Mouse (Mus musculus) kidney, adult 9 months (tissue): Measurements from ENCODE around the gene Cnbd2.

Experiments
- DNase-seq: peaks from one replicate; pipeline ENCODE4 v3.0.0; 2022

Cnbd2 gene

DNA sequence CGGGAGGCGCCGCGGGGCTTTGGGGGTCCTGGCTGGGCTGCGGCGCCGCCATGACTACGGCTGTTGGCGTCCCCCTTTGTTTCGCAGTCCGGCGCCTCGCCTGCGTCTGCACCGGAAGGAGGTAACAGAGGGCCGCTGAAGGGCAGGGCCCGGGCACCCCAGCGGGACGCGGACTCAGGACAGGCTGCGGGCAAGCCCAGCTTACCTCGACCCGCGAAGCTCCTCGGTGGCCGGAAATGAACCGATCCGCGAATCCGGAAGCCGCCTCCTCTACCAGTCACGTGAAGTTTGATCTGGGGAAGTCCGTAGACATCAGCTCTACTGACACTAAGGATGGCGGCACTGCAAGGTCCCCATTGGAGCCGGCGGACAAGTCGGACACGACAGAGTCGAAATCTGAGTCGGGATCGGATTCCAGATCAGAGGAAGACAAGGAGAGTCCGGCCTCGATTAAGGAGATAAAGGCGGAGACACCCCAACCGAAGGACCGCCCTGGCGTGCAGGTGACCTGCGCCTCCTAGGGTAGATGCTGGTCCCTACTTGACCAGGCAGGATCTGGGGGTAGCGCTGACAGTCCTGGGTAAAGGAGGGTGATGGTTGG is at the start of gene Cnbd2, which contains the start of gene Scand1:
Gene Cnbd2 (plus strand): TSS at position 3 of the 601 bp plus-strand sequence.
Gene Scand1 (minus strand): TSS at position 408 of the 601 bp plus-strand sequence.
- peak; percentile 91 for DNase-seq

GRCm38 (mm10) chr2:156263204-156263893 is 48.8 kb upstream of the Cnbd2 start:
- no peak for DNase-seq

- DNase-seq = no peak
Measured at GRCm38 (mm10) chr2:156267636-156268035, 44.5 kb upstream of the Cnbd2 start.

DNA sequence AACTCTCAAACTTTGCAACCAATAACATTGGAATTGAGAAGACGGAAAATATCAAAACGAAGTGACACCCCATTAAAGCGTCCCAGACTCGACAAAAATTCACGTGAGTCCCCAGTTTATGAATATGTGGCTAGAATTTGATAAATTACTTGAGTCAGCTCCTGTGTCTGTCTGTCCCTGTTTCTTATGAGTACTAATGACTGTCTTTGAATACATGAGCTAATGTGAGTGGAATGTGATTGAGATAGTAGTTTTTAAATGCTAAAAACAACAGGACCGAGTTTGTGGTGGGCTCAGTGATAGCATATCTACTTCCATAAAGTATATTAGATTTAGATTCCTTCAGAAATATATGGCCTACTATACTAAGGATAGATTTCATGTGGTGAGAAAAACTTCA is 39.5 kb upstream of the Cnbd2 start:
- no peak for DNase-seq

- DNase-seq = peak; percentile 94
Measured at GRCm38 (mm10) chr2:156278226-156279017, 33.7 kb upstream of the Cnbd2 start.

GRCm38 (mm10) chr2:156281227-156281626 is 30.9 kb upstream of the Cnbd2 start:
- no peak for DNase-seq

- no peak for DNase-seq
Measured at GRCm38 (mm10) chr2:156285161-156285560, 26.9 kb upstream of the Cnbd2 start.

DNA sequence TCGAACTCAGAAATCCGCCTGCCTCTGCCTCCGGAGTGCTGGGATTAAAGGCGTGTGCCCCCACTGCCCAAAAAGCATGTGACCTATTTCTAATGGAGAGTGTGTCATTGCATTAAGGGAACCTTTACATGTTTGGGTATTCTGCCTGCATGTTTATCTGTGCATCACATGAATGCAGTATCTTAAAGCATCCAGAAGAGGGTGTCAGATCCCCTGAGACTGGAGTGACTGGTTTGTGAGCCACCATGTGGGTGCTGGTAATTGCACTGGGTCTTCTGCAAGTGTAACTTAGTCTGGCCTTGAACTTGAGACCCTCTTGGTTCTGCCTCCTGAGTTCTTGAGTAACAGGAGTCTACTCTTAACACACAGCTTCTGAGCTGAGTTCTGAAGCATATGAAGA is 25.4 kb upstream of the Cnbd2 start:
- no peak for DNase-seq

GRCm38 (mm10) chr2:156288222-156288621 is 23.9 kb upstream of the Cnbd2 start:
- DNase-seq = no peak

- peak; percentile 45 for DNase-seq
Measured at GRCm38 (mm10) chr2:156289552-156290160, 22.4 kb upstream of the Cnbd2 start.

DNA sequence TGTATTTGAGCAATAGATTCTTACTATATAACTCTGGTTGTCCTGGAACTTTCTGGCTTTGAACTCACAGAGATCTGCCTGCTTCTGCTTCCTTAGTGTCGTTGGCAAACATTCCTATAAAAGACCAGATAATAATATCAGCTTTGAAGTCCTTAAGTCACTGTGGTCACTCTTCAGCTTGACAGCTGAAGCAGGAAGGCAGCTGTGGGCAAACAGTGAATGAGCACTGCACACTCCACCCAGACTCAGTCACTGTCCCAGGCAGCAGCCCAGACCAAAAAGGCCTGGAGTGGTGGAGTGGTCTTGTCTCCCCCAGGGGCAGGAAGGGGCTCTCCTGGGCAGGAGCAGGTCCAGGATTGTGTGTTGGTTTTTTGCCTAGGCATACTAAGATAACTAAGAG is 20.1 kb upstream of the Cnbd2 start:
- no peak for DNase-seq

DNA sequence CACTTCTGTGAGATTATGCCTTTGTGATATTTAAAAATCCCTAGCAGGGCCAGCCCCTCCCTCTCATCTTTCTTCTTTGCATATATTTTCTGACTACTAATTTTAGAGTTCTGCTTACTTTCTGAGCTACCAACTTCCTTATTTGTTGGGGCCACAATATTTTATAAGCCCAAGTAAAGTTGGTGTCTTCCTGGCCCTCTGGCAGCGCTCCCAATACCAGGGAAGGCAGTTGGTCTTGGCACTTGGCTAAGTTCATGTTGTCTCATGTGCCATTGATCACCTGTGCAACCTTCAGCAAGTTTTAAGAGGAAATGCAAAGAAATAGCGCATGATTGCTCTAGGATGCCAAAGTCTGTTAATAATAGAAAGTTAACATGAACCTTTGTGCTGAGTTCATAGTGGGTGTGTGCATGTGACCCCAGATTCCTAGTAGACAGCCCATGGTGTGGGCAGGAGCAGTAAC is 16.5 kb upstream of the Cnbd2 start:
- DNase-seq = peak; percentile 91

DNA sequence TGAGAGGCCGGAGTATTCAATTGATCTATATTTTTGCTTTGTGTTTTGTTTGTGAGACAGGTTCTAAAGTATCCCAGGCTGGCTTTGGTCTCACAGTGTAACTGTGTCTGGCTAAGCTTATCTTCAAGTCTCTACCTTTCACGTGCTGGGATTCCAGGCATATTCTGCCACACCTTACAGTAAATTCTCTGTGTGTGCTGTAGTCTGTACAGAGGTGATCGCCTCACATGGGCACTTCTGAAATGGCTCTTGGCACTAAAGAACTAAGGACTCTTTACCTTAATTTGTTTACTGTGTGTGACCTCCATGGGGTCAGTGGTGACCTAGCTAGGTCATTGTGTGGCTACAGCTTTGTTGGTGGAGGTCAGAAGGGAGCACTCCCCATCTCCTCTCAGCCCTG is 15.9 kb upstream of the Cnbd2 start:
- no peak for DNase-seq

GRCm38 (mm10) chr2:156297653-156298052 is 14.4 kb upstream of the Cnbd2 start:
- DNase-seq = no peak

DNA sequence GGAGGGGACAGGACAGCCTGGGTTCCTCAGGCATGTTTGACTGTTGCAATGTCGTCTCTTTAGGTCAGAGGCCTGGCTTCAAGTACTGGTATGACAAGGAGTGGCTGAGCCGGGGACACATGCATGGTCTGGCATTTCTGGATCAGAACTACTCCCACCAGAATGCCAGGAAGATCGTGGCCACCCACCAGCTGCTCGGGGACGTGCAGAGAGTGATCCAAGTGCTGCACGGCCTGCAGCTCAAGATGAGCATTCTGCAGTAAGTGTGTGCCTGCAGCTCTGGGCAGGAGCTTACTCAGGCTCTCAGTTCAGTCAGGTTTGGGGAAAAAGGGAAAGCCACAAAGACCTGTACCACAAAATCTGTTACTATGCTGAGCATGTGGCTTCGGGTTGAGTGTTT is 13.6 kb upstream of the Cnbd2 start:
- DNase-seq = no peak

DNA sequence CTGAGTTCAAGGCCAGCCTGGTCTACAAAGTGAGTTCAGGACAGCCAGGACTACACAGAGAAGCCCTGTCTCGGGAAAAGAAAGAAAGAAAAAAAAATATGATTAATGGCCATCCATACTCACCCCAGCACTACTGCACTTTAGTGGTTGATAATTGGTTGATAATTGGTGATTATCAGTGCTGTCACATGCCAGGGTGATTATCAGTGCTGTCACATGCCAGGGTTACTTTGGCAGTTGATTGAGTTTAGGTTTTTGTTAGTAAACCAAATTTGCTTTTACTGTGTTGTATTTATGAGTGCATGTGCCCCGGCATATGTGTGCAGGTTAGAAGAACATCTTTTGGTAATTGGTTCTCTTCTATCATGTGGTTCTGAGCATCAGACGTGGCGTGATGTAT is 10.0 kb upstream of the Cnbd2 start:
- DNase-seq = no peak

GRCm38 (mm10) chr2:156304351-156304750 is 7.7 kb upstream of the Cnbd2 start:
- DNase-seq = no peak

- no peak for DNase-seq
Measured at GRCm38 (mm10) chr2:156305818-156306217, 6.3 kb upstream of the Cnbd2 start.

- DNase-seq = peak; percentile 66
Measured at GRCm38 (mm10) chr2:156307261-156307660, 4.8 kb upstream of the Cnbd2 start.

DNA sequence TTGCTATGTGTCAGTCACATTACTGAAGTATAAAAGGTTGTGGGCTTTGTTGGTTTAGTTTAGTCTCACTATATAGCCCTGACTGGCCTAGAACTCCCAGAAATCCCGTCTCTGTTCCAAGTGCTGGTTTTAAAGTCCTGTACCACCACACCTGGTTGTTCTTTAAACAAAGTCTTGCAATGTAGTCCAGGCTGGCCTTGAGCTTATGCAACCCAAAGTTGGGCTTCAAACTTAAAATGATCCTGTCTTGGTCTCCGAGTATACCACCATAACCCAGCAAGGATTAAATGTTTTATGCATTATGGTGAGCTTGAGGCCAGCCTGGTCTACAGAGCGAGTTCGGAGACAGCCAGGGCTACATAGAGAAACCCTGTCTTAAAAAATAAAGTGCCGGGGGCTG is 2.2 kb upstream of the Cnbd2 start:
- DNase-seq = no peak

DNA sequence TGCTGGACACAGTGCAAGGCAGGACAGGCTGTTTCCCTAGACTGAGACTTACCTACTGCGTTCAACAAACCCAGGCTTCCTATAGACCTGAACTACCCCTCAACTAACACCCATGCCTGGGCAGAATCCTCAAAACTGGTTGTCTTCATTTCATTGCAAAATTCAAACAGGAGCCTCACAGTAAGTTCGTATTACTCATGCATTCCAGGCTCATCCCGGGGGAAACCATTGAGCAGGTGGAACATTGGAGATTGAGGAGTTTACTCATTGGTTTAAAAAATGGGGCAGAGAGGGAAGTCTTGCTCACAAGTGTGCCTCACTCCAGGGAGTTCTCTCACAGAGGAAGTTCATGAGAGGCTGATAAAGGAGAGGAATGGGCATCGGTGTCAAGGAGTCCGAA is 1.6 kb upstream of the Cnbd2 start:
- DNase-seq = no peak

DNA sequence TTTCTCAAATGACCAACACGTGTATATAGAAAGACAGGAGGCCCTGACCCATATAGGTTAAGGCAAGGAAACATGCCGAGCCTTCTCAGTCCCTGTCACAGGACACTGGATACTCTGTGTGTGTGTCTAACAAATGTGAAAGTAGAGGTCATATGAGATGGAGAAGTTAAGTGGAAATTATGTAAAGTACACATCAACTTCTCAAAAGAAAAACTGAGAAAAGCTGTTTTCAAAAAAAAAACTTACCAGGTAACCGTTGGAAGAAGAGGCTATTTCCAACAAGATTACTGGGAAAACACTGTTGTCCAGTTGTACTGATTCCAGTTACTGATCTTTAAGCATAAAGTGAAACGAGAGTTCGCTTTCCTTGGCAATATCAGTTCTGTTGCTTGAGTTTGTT is 1.2 kb upstream of the Cnbd2 start:
- no peak for DNase-seq

GRCm38 (mm10) chr2:156311441-156311840 is 658 bp upstream of the Cnbd2 start:
- no peak for DNase-seq
